Mouse (Mus musculus): Measurements from ENCODE around the gene Rapgef4. TPM values are rescaled to one million over a fixed set of nuclear protein-coding genes. Genes with fewer than 3 reads are reported as not detected.

The Rapgef4 gene
- polyA plus RNA-seq, 1 experiment = 0.08 TPM

- H3K27me3 ChIP-seq (ENCODE audit: control insufficient read depth, insufficient read depth, insufficient read length) = no peaks in the 10 kb centered on the region
- no peaks in the 10 kb centered on the region for H3K79me2 ChIP-seq (ENCODE audit: control insufficient read depth, insufficient read depth)
- no peaks in the 10 kb centered on the region for H3K36me3 ChIP-seq (ENCODE audit: control insufficient read depth, insufficient read depth)
- no peaks in the 10 kb centered on the region for H3K79me3 ChIP-seq (ENCODE audit: low read depth)
- H3K4me3 ChIP-seq (ENCODE audit: insufficient read depth, poor library complexity, severe bottlenecking) = no peak overlapping the region
- TF ChIP-seq FOSL1 (IDR thresholded peaks at IDR 0.05; ENCODE audit: insufficient read depth, low read length, poor library complexity, severe bottlenecking) = no peak
- TF ChIP-seq MYOD1 (IDR thresholded peaks at IDR 0.05; ENCODE audit: control insufficient read depth, insufficient read length, low read depth) = peak; percentile 33
- no peak overlapping the region for H3ac ChIP-seq (ENCODE audit: control insufficient read depth, insufficient read length, low read depth)
Measured at GRCm38 (mm10) chr2:72181443-72181842, 200.4 kb downstream of the Rapgef4 start.

- Histone ChIP-seq H3K79me3 (ENCODE audit: low read depth) (no peaks in the 10 kb centered on the region), H3K27me3 (ENCODE audit: control insufficient read depth, insufficient read depth, insufficient read length) (no peaks in the 10 kb centered on the region), H3K4me3 (ENCODE audit: insufficient read depth, poor library complexity, severe bottlenecking) (no peak overlapping the region), H3K79me2 (ENCODE audit: control insufficient read depth, insufficient read depth) (no peaks in the 10 kb centered on the region), H3ac (ENCODE audit: control insufficient read depth, insufficient read length, low read depth) (no peak overlapping the region), H3K36me3 (ENCODE audit: control insufficient read depth, insufficient read depth) (no peaks in the 10 kb centered on the region)
- TF ChIP-seq USF1 (IDR thresholded peaks at IDR 0.05; ENCODE audit: low read depth) (no peak), CEBPB (IDR thresholded peaks at IDR 0.05; ENCODE audit: low read depth) (no peak), MYOD1 (IDR thresholded peaks at IDR 0.05; ENCODE audit: control insufficient read depth, insufficient read length, low read depth) (no peak), CTCF (IDR thresholded peaks at IDR 0.05; ENCODE audit: control insufficient read depth, insufficient read depth, insufficient read length) (no peak), MAX (IDR thresholded peaks at IDR 0.05) (no peak), MYOG (IDR thresholded peaks at IDR 0.05; ENCODE audit: control insufficient read depth, extremely low read depth, insufficient read length) (no peak), FOSL1 (IDR thresholded peaks at IDR 0.05; ENCODE audit: insufficient read depth, low read length, poor library complexity, severe bottlenecking) (no peak)
Measured at GRCm38 (mm10) chr2:72183751-72184150, 202.7 kb downstream of the Rapgef4 start.

GRCm38 (mm10) chr2:72196190-72196965 is 215.3 kb downstream of the Rapgef4 start:
- no peak overlapping the region for H3K4me3 ChIP-seq (ENCODE audit: insufficient read depth, poor library complexity, severe bottlenecking)
- H3ac ChIP-seq (ENCODE audit: control insufficient read depth, insufficient read length, low read depth) = no peak overlapping the region
- no peaks in the 10 kb centered on the region for H3K27me3 ChIP-seq (ENCODE audit: control insufficient read depth, insufficient read depth, insufficient read length)
- no peaks in the 10 kb centered on the region for H3K79me2 ChIP-seq (ENCODE audit: control insufficient read depth, insufficient read depth)
- TF ChIP-seq FOSL1 (IDR thresholded peaks at IDR 0.05; ENCODE audit: insufficient read depth, low read length, poor library complexity, severe bottlenecking) (no peak), MAX (IDR thresholded peaks at IDR 0.05) (no peak), MYOD1 (IDR thresholded peaks at IDR 0.05; ENCODE audit: control insufficient read depth, insufficient read length, low read depth) (no peak), CEBPB (IDR thresholded peaks at IDR 0.05; ENCODE audit: low read depth) (no peak), MYOG (IDR thresholded peaks at IDR 0.05; ENCODE audit: control insufficient read depth, extremely low read depth, insufficient read length) (no peak), CTCF (IDR thresholded peaks at IDR 0.05; ENCODE audit: control insufficient read depth, insufficient read depth, insufficient read length) (no peak)
- H3K79me3 ChIP-seq (ENCODE audit: low read depth) = no peaks in the 10 kb centered on the region
- no peaks in the 10 kb centered on the region for H3K36me3 ChIP-seq (ENCODE audit: control insufficient read depth, insufficient read depth)

- no peaks in the 10 kb centered on the region for H3K36me3 ChIP-seq (ENCODE audit: control insufficient read depth, insufficient read depth)
- H3K79me2 ChIP-seq (ENCODE audit: control insufficient read depth, insufficient read depth) = no peaks in the 10 kb centered on the region
- H3K79me3 ChIP-seq (ENCODE audit: low read depth) = no peaks in the 10 kb centered on the region
- no peaks in the 10 kb centered on the region for H3K27me3 ChIP-seq (ENCODE audit: control insufficient read depth, insufficient read depth, insufficient read length)
- H3ac ChIP-seq (ENCODE audit: control insufficient read depth, insufficient read length, low read depth) = no peak overlapping the region
- no peak for TF ChIP-seq CTCF (IDR thresholded peaks at IDR 0.05; ENCODE audit: control insufficient read depth, insufficient read depth, insufficient read length)
- no peak for TF ChIP-seq MYOD1 (IDR thresholded peaks at IDR 0.05; ENCODE audit: control insufficient read depth, insufficient read length, low read depth)
- TF ChIP-seq CEBPB (IDR thresholded peaks at IDR 0.05; ENCODE audit: low read depth) = no peak
- TF ChIP-seq MYOG (IDR thresholded peaks at IDR 0.05; ENCODE audit: control insufficient read depth, extremely low read depth, insufficient read length) = no peak
- no peak for TF ChIP-seq MAX (IDR thresholded peaks at IDR 0.05)
- TF ChIP-seq USF1 (IDR thresholded peaks at IDR 0.05; ENCODE audit: low read depth) = no peak
- no peak for TF ChIP-seq FOSL1 (IDR thresholded peaks at IDR 0.05; ENCODE audit: insufficient read depth, low read length, poor library complexity, severe bottlenecking)
- H3K4me3 ChIP-seq (ENCODE audit: insufficient read depth, poor library complexity, severe bottlenecking) = no peak overlapping the region
Measured at GRCm38 (mm10) chr2:72197026-72197425, 216.0 kb downstream of the Rapgef4 start.

- Histone ChIP-seq H3ac (ENCODE audit: control insufficient read depth, insufficient read length, low read depth) (no peak overlapping the region), H3K36me3 (ENCODE audit: control insufficient read depth, insufficient read depth) (no peaks in the 10 kb centered on the region), H3K4me3 (ENCODE audit: insufficient read depth, poor library complexity, severe bottlenecking) (no peak overlapping the region), H3K27me3 (ENCODE audit: control insufficient read depth, insufficient read depth, insufficient read length) (no peaks in the 10 kb centered on the region), H3K79me3 (ENCODE audit: low read depth) (no peaks in the 10 kb centered on the region), H3K79me2 (ENCODE audit: control insufficient read depth, insufficient read depth) (no peaks in the 10 kb centered on the region)
- no peak for TF ChIP-seq MAX (IDR thresholded peaks at IDR 0.05)
- TF ChIP-seq CEBPB (IDR thresholded peaks at IDR 0.05; ENCODE audit: low read depth) = no peak
- TF ChIP-seq MYOG (IDR thresholded peaks at IDR 0.05; ENCODE audit: control insufficient read depth, extremely low read depth, insufficient read length) = no peak
- TF ChIP-seq USF1 (IDR thresholded peaks at IDR 0.05; ENCODE audit: low read depth) = no peak
- TF ChIP-seq CTCF (IDR thresholded peaks at IDR 0.05; ENCODE audit: control insufficient read depth, insufficient read depth, insufficient read length) = no peak
- no peak for TF ChIP-seq FOSL1 (IDR thresholded peaks at IDR 0.05; ENCODE audit: insufficient read depth, low read length, poor library complexity, severe bottlenecking)
- TF ChIP-seq MYOD1 (IDR thresholded peaks at IDR 0.05; ENCODE audit: control insufficient read depth, insufficient read length, low read depth) = no peak
Measured at GRCm38 (mm10) chr2:72199451-72199850, 218.4 kb downstream of the Rapgef4 start.

- H3K79me2 ChIP-seq (ENCODE audit: control insufficient read depth, insufficient read depth) = no peaks in the 10 kb centered on the region
- no peak overlapping the region for H3K4me3 ChIP-seq (ENCODE audit: insufficient read depth, poor library complexity, severe bottlenecking)
- TF ChIP-seq MAX (IDR thresholded peaks at IDR 0.05) = no peak
- no peak for TF ChIP-seq CTCF (IDR thresholded peaks at IDR 0.05; ENCODE audit: control insufficient read depth, insufficient read depth, insufficient read length)
- no peak for TF ChIP-seq MYOG (IDR thresholded peaks at IDR 0.05; ENCODE audit: control insufficient read depth, extremely low read depth, insufficient read length)
- TF ChIP-seq MYOD1 (IDR thresholded peaks at IDR 0.05; ENCODE audit: control insufficient read depth, insufficient read length, low read depth) = no peak
- TF ChIP-seq USF1 (IDR thresholded peaks at IDR 0.05; ENCODE audit: low read depth) = no peak
- no peak for TF ChIP-seq FOSL1 (IDR thresholded peaks at IDR 0.05; ENCODE audit: insufficient read depth, low read length, poor library complexity, severe bottlenecking)
- no peak for TF ChIP-seq CEBPB (IDR thresholded peaks at IDR 0.05; ENCODE audit: low read depth)
- no peaks in the 10 kb centered on the region for H3K79me3 ChIP-seq (ENCODE audit: low read depth)
- H3K36me3 ChIP-seq (ENCODE audit: control insufficient read depth, insufficient read depth) = no peaks in the 10 kb centered on the region
- no peak overlapping the region for H3ac ChIP-seq (ENCODE audit: control insufficient read depth, insufficient read length, low read depth)
- H3K27me3 ChIP-seq (ENCODE audit: control insufficient read depth, insufficient read depth, insufficient read length) = no peaks in the 10 kb centered on the region
Measured at GRCm38 (mm10) chr2:72201506-72201905, 220.5 kb downstream of the Rapgef4 start.
